Mouse (Mus musculus): ENCODE measurements around the gene Ick.
"Not testable (repeated sequence)": the region's sequence is repeated elsewhere in the genome, so short reads cannot be mapped to it uniquely, and the experiment has no call there.

Gene Ick

GRCm38 (mm10) chr9:78146099-78146498 is 37.1 kb downstream of the Ick start:
- DNase-seq (ENCODE audit: extremely low read depth, insufficient read length, low spot score), result no peak

- DNase-seq (ENCODE audit: extremely low read depth, insufficient read length, low spot score), result no peak
Measured at GRCm38 (mm10) chr9:78146627-78147026, 37.6 kb downstream of the Ick start.

- DNase-seq (ENCODE audit: extremely low read depth, insufficient read length, low spot score), result no peak
Measured at GRCm38 (mm10) chr9:78148149-78148548, 39.2 kb downstream of the Ick start.

GRCm38 (mm10) chr9:78149770-78150169 is 40.8 kb downstream of the Ick start:
- DNase-seq (ENCODE audit: extremely low read depth, insufficient read length, low spot score), result peak; percentile 13

DNA sequence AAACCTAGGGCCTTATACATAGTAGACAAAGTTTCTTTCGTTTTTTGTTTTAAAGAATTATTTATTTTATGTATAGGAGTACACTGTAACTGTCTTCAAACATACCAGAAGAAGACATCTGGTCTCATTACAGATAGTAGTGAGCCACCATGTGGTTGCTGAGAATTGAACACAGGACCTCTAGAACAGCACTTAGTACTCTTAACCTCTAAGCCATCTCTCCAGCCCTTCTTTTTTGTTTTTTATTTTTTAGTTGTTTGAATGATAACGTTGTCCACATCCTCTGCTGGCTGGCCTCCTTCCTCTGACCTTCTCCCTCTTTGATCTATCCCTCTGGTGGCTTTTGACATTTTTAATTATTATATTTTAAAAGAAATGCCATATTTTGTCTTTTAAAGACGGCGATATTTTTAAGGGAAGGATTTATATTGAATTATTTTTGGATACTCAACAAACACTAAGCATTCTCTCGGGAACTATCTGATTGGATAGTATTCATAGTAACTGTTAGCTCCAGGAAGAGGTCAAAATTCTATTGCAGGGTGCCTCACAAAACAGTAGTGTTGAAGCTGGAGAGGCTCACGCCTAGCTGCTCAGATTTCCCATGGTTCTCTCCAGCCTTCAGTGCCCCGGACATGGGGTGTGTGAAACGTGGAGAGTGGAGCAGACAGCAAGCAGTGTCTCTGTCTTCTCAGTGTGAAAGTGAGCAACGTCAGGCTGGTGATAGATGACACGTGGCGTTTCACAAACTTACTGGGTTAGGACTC is 45.4 kb downstream of the Ick start:
- no peak for DNase-seq (ENCODE audit: extremely low read depth, insufficient read length, low spot score)

GRCm38 (mm10) chr9:78157221-78157620 is 48.2 kb downstream of the Ick start:
- no peak for DNase-seq (ENCODE audit: extremely low read depth, insufficient read length, low spot score)

DNA sequence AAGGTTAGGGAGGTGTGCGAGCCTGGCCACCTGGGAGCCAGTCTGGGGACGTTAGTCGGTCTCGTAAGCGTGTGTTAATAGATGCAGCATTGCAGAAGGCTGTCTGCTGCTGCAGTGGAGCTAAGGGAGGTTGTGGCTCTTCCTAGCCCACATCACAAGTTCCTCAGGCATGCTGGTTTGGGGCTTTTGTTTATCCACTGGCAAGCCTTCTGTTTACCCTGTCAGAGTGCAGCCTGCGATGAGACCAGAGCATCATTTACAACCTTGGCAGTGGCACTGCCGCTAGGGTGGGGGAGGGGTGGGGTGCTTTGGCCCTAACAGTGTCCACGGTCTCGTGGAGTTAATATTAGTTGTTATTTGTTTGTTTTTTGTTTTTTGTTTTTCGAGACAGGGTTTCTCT is 54.3 kb downstream of the Ick start:
- no peak for DNase-seq (ENCODE audit: extremely low read depth, insufficient read length, low spot score)

GRCm38 (mm10) chr9:78164741-78165140 is 55.7 kb downstream of the Ick start:
- DNase-seq (ENCODE audit: extremely low read depth, insufficient read length, low spot score), result no peak

DNA sequence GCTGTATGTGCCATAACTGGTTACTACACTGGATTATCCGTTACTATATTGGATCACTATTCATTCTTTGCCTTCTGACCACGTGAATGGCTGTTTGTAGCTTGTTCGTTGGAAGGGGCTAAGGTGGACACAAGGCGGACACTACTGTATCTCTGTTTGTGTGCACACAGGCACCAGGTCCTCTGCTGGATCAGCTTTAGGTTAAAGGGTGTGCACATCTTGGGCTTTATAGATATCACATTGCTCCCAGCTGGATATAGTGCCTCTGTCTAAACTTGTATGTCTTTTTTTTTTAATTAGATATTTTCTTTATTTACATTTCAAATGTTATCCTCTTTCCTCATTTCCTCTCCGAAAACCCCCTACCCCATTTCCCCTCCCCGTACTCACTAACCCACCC is 56.5 kb downstream of the Ick start:
- DNase-seq (ENCODE audit: extremely low read depth, insufficient read length, low spot score), result no peak

DNA sequence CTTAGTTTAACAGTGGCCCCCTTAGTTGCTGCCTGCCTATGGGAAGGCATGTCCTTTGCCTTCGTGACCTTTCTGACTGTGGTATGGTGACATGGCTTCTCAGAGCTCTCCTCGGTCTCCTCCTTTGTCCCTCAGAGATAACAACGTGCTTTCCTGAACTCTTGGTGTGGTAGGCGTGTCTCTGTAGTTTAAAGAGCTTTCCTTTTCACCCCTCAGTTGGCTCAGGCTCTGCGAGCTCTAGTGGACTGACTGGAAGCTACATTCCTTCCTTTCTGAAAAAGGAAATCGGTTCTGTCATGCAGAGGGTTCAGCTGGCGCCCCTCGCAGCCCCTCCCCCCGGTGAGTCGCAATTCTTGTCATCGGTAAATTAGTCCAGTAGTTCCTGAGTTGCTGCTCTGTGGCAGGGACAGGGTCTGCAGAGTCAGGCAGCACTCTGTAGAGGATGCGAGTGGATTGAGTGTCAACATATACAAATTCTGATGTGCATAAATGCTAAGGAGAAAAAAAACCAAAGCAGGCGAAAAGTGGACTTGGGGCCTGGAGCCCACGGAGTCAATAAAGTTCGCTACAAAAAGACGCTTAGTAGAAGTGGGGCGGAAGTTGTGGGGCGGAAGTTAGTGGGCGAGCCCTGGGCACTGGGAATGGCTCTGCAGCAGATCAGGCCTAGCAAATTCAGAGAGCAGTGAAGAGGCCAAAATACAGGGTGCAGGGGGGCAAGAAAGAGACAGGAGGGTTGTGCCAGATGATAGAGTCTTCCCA is 57.9 kb downstream of the Ick start:
- DNase-seq (ENCODE audit: extremely low read depth, insufficient read length, low spot score), result no peak

DNA sequence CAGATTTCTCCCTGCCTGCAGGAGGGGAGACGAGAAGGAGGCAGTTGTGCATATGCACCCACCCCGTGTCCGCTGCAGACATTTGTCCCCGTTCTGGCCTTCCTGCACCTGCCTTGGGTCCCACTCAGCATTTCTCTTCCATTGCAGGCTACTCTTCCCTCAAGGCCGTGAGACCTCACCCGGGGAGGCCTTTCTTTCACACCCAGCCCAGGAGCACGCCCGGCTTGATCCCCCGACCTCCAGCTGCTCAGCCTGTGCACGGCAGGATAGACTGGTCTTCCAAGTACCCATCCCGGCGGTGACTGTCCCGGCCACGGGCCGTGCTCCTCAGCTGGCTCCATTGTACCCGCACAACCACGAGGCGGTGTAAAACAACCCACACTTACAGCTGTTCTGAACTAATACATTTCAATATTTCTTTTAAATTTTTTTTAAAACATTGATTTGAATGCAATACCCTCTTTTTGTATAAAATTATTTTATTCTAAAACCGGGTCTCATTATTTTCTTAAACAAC is 58.5 kb downstream of the Ick start:
- DNase-seq (ENCODE audit: extremely low read depth, insufficient read length, low spot score), result no peak

DNA sequence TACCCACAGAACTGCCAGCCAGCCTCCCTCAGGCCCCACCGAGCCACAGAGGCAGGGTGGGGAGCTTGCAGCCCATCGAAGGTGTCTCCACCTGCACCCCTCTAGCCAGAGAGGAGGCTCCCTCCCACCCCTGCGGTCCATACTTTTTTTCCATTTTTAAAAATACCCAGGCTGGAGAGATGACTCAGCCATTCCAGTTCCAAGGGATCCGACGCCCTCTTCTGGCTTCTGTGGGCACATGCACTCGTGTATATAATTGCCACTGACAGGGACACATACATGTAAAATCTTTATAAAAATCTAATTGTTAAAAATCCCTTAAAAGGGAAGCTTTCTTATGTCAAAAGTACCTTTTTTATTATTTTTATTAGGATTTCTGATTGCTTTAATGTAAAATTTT is 59.9 kb downstream of the Ick start:
- peak; percentile 15 for DNase-seq (ENCODE audit: extremely low read depth, insufficient read length, low spot score)

- DNase-seq (ENCODE audit: extremely low read depth, insufficient read length, low spot score), result no peak
Measured at GRCm38 (mm10) chr9:78174016-78174415, 65.0 kb downstream of the Ick start.

GRCm38 (mm10) chr9:78174925-78175276 is 65.9 kb downstream of the Ick start:
- not testable (repeated sequence) for DNase-seq (ENCODE audit: extremely low read depth, insufficient read length, low spot score)

DNA sequence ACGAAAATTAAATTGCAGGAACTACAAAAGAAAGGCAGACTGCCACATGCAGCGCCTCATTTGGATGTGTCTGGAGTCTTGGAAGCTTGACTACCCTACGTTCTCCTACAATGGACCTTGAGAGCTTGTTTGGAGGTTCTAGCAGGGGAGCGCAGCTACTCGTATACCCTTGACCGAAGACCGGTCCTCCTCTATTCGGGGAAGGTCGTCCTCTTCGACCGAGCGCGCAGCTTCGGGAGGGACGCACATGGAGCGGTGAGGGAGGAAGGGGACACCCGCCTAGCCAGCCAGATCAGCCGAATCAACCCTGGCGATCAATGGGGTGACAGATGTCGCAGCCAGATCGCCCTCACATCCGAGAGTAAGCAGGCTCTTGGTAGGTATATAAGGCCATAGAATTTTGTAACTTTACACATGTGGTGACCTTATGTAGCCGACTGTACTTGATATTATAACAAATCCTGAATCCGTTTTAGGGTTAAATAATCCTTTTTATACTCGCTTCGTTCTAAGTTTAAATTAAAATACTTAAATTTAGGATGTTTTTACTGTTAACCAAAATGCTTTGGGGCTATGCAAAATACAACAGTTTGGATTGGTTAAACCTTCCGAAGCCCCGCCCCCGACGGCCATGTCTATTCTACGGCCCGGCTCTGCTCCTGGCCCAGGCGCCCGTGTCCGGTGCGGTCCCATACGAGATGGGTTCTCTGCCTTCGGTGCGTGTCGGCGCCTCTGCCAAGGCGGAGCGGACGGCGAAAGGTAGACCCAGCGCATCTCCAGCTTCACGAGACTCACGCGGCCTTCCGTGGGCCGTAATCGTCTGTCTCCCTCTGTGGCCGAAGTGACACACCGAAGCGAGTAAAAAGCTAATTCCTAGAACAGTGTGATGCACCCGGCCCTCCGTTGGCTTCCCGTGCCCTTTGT is 66.5 kb downstream of the Ick start:
- DNase-seq (ENCODE audit: extremely low read depth, insufficient read length, low spot score), result peak; percentile 89

DNA sequence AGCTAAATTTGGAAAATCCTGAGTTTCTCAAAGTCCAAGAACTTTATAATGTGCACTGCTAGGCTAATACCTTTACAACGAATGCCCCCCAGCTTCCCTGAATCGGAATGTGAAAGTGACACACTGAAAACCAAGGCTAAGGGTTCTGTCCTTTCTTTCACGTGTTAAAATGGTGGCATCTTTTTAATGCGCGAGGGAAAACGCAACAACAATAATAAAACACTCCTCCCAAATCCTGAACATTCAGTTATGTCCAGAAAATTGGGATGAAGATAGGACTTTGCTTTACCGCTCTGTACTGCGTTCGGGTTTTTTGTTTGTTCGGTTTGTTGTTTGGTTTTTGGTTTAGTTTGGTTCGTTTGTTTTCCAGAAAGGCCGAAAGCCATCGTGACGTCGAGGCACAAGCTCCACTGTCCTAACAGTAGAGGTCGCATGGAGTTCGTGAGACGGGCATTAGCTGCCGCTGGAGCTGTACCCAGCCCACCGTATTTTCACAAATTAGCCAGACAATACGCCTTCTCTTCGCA is 67.3 kb downstream of the Ick start:
- peak; percentile 64 for DNase-seq (ENCODE audit: extremely low read depth, insufficient read length, low spot score)

DNA sequence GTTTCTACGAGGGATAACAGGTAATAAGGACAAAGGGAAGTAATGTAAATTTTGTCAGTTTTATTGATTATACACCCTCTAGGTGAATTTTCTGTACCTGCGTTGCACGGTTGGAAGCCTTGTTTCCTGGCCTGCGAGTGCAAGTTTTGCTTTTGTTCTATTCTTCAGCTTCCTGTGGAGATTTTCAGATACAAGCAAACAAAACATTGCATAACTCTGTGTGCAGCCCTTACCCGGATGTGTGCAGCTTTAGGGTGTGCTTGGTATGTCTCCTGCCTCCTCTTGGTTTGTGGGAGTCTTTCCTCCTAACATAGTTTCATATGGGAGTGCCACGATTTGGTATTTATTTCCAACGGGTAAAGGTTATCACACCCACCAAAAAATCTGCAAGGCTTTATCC is 67.8 kb downstream of the Ick start:
- no peak for DNase-seq (ENCODE audit: extremely low read depth, insufficient read length, low spot score)

DNA sequence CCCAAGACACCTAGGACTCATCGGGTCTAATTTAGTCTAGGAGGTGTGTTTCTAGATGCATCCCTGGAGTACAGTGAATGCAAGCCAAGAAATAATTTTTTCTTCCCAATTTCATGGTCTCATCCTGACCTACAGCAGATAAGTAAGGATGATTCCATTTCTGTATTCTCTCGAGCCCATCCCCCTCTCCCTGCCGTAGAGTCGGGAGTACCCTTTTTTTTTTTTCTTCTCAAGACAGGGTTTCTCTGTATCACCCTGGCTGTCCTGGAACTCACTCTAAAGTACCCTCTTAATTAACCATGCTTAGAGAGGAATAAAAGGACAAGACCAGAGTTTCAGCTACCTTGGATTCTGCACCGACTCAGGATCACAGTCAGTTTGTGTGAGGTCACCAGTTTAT is 69.2 kb downstream of the Ick start:
- DNase-seq (ENCODE audit: extremely low read depth, insufficient read length, low spot score), result no peak

GRCm38 (mm10) chr9:78179071-78179470 is 70.1 kb downstream of the Ick start:
- DNase-seq (ENCODE audit: extremely low read depth, insufficient read length, low spot score), result no peak

DNA sequence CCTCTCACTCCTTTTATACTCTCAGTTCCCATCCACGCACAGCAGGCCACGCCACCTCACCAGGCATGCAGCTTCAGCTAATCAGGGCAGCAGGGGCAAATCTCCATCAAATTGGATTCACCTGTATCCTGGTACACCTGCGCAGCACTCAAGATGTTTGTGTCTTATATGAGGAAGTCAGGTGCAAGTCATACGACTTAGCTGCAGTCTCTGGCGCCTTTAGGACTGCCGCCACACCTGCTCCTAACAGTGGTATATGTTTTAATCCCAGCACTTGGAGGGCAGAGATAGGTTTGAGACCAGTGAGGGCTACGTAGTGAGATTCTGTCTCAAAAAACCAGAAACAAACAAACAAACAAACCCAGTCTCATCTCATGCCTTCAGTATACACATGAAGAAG is 73.5 kb downstream of the Ick start, which contains the start of gene Gsta4:
Gene Gsta4, plus strand, starts transcription at position 301 of the 400 bp plus-strand sequence.
- not testable (repeated sequence) for DNase-seq (ENCODE audit: extremely low read depth, insufficient read length, low spot score)

DNA sequence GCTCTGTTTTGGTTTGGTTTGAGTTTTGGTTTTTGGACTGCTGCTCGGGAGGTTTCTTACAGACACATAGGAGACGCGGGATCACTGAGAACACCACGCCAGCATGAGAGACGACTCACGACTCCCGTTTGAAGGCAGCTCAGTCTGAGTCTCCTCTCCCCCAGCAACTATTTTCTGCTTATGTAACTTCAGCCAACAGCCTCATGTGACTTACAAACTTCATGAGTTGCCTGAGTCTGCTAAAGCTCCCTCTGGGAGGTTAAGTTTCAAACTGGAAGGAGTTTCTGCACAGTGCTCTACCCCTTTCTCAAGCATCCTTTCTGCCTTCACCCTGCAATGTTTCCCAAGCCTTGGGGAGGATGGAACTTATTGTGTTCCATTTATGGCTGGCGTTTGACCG is 76.7 kb downstream of the Ick start:
- DNase-seq (ENCODE audit: extremely low read depth, insufficient read length, low spot score), result no peak

Measured in 3134 (cell line).